Mouse (Mus musculus): ENCODE measurements around the gene Epas1.

Gene Epas1

DNA sequence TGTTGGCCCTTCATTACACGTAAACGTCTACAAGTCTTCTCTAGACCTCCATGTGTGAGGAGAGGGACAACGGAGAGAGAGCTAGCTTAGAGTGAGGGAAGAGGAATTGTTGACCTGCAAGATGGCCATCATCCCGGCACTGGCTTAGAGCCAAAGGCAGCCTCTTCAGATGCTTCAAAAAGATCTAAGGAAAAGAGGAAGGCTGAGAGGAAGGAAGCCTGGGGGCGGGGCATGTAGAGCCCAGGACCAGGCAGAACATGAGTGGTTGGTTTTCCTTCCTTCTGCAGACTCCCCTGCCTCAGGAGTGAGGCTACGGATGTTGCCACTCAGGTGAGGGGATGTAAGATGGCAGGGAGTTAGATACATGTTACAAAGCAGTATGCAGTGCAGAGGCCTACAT, 34.8 kb downstream of the Epas1 start:
- DNase-seq (ENCODE audit: low read depth) = no peak

DNA sequence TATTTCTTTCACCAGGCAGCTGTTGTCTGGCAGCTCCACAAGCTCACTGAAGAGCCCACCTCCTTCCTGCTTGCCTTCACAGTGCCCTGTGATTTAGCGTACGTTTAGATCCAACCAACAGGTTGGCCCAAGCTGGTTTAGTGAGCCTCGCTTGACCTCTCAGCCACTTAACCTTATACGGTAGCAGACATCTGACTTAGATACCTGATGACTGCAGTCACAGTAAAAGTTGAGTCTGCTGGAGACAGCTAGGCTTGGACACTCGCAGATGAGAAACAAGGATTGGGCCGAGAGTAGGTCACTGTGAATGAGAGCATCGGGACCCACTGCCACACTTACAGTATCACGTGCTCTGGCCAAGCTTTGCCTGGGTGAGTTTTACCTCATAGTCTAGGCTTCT, 38.4 kb downstream of the Epas1 start:
- no peak for DNase-seq (ENCODE audit: low read depth)

DNA sequence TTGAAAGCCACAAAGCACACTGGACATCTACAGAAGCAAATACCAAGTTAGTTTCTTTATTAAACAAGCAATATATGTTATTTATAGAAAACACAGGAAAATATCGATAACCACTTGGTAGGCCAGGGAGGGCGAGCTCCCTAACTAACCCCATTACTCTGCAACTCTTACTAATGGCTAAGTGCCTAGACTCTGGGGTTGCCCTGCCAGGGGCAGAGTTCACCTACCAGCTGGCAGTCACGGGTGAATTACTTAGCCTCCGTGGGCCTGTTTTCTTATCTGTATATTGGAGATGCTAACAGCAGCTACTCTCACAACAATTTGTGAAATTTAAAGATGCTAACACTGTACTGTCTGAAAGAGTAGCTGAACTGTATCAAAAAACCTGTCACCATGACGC, 42.3 kb downstream of the Epas1 start:
- no peak for DNase-seq (ENCODE audit: low read depth)

DNA sequence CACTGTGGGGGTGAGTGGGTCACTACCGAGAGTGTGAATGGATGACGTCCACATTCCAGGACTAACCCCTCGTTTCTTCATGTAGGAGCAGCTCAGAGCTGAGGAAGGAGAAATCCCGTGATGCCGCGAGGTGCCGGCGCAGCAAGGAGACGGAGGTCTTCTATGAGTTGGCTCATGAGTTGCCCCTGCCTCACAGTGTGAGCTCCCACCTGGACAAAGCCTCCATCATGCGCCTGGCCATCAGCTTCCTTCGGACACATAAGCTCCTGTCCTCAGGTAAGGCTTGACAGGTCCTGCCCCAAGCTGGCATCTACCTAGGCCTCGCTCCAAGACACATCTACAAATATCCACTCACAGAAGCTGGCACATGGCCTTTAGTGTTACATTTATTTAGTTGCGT, 43.5 kb downstream of the Epas1 start:
- DNase-seq (ENCODE audit: low read depth) = no peak

DNA sequence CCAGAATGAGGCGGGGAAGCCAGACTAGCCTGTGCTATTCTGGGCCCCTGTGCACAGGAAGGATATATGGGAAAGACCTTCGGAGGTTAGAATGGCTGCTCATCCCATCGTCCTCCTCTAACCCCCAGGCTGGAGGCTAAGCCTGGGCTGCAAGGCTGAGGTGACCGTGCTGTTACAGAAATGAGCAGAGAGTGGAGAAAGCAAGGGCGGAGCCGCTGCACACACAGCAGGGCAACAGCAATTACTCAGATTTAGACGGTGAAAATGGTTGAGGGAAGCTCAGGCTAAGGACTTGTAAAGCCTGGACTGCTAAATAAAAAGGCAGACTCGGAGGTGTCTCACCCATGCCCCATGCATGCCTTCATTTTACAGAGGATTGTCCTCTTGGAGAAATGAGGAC, 45.0 kb downstream of the Epas1 start:
- no peak for DNase-seq (ENCODE audit: low read depth)

DNA sequence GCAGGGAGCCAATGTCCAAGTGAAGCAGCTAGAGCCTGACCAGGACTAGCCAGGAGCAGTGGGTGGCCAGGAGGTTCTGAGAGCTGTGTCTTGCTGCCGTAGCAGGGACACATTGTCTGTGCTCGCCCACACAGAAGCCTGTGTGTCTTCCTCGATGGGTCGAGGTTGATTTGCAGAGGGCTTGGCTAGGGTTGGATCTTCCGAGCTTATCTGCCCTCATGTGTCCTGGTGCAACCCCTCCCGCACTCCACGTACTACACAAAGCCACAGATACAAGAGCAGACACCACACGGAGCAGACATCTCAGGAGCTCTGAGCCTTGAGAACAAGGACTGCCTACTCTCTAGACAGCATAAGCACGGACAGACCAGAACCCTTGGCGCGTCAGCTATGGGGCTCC, 45.5 kb downstream of the Epas1 start:
- DNase-seq (ENCODE audit: low read depth) = no peak

DNA sequence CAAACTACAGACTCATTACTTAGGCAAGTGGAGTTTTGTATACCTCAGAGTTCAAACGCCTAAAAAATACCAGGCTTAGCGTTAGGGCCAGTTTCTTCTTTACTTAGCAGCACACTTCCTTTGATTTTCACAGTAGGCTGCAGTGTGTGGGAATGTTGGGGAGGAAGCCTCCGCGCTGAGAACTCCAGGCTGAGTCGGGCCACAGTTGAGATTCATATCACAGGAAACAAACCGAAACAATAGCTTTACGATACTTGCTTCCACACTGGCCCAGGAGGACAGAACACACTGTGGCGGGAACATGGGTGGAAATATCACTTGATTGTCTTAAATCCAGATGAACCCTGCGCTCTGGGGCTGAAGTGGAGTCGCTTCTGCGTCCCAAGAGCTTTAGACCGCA, 47.0 kb downstream of the Epas1 start:
- no peak for DNase-seq (ENCODE audit: low read depth)

DNA sequence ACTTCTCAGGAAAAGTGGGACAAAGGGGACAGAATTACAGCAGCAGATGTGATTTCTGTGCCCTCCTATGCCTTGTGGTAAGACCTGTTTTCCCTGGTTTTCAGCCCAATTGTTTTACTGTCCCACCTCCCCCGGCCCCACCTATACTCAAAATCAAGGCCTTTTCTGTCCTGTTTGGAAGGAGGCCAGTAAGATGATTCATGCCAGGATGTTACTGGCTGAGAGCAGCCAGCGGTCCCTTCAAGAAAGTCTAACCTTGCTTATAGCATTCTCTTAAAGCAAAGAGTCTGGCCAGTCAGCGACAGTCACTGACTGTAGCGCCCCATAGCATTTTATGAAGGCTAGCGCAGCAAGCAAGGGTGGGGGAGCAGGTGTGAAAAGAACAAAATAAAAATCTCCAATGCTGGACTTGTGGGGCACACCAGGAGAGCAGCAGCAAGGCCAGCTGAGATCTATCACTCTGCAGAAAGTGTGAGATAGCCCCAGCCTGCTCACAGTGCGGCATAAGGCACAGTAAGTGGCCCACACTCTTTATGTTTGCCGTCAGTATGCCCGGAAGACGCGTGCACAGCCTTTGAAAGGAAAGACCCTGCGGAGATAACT, 47.8 kb downstream of the Epas1 start:
- DNase-seq (ENCODE audit: low read depth) = peak; percentile 18

DNA sequence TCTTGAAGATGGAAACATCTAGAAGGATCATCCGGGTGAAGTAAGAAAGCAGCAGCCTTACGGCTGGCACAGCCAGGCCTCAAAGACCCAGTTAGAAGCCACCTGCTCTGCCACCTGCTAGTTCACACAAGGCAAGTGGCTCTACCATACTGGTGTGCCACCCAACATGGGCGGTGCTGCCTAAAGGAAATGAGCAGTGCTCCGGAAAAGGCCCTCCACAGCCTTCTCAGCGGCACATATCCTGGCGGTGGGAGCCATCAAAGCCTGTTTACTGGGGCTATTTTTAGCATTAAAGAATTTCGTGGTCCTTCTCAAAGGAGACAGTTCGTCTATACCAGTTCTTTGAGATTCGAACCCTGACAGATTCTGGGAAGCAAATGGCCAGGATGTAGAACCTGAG, 48.4 kb downstream of the Epas1 start:
- no peak for DNase-seq (ENCODE audit: low read depth)

DNA sequence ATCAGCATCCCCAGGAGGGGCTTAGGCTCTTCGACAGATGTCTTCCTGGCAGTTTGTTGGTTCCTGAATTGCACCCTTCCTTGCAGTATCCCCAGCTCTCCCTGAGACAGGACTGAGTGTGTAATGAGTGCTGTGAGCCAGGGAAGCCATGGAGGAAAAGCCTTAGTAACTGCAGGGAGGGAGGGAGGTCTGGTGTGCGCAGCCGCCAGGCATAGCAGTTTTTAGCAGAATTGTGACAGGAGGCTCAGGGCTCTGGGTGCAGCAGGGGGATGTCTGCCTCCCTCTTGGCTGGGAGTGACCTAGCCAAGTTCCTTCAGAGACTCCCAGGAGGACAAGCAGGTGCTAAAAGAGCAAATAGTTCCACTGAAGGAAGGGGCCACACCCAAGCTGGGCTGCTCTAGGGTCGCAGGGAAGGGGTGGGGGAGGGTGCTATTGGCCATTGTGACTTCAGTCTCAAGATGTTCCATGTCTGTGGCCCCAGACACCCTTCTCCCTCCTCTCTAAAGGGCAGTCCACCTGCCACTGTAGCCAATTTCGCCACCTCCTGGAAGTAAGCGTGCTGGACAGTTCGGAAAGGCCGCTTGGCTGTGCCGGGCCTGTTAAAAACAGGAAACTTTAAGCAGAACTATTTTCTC, 49.0 kb downstream of the Epas1 start:
- no peak for DNase-seq (ENCODE audit: low read depth)

DNA sequence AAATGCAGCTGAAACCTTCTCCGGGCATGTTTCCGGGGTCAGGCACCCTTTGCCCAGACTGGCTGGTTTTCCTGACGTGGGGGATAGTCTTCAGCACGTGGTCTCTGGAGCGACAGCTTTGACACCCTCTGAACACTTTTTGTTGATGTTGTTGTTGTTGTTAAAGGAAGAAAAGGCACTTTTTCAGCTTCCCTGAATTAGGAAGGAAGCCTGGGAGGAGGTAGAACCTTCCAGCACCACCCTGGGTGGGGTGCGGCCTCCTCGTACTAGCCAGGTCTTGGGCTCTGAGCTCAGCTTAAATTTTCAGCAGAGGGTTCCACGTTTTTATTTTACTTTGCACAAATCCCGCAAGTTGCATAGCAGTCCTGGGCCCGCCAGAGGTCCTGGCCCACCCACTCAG, 49.6 kb downstream of the Epas1 start:
- no peak for DNase-seq (ENCODE audit: low read depth)

DNA sequence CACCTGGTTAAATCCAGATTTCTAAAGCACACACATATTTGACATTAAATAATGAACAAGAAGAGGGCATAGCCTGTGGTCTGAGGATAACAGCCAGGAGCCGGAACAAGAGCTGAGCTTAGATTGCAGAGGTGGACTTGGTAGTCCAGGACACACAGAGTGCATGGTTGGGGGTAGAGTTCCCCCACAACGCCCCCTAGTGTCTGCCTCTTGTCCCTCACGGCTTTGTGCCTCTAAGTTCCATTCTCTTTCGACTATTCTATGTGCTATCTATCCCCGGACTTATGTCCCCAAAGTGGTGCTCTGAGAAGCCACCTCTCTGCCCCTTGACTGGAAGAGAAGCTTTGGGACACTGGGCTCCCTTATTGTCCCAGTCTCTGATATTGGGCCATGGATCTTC, 50.2 kb downstream of the Epas1 start:
- no peak for DNase-seq (ENCODE audit: low read depth)

DNA sequence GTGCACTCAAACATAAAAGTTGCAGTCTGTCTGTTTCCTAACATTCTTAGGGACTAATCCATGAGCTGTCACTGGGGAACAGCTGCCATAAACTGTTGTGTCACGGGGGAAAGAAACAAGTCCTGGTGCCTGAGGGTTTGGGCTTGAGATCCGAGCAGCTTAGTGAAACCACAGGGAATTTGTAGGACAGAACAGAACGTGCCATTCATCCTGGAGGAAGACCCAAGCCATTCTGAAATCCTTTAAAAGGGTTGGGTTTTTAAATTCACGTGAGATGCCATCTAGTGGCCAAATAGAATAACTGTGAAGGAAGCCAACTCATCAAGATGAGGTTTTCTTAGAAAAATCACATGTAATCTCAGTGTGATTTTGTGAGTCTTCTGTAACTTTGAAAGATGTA, 58.5 kb downstream of the Epas1 start:
- peak; percentile 70 for DNase-seq (ENCODE audit: low read depth)

DNA sequence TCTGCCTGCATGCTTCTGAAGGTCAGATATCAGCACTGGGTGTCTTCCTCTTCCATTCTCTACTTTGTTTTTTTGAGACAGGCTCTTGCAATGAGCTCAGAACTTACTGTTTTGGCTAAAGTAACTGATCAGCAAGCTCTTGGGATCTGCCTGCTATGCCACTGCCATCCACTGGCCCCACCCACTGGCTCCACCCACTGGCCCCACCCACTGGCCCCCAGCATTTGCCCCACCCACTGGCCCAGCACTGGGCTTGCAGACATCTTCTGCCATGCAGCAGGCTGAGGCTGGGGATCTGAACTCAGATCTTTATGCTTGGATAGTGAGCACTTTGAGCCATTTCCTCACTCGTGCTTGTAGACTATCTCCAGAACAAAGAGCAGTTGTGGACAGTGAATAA, 60.8 kb downstream of the Epas1 start:
- DNase-seq (ENCODE audit: low read depth) = peak; percentile 14

DNA sequence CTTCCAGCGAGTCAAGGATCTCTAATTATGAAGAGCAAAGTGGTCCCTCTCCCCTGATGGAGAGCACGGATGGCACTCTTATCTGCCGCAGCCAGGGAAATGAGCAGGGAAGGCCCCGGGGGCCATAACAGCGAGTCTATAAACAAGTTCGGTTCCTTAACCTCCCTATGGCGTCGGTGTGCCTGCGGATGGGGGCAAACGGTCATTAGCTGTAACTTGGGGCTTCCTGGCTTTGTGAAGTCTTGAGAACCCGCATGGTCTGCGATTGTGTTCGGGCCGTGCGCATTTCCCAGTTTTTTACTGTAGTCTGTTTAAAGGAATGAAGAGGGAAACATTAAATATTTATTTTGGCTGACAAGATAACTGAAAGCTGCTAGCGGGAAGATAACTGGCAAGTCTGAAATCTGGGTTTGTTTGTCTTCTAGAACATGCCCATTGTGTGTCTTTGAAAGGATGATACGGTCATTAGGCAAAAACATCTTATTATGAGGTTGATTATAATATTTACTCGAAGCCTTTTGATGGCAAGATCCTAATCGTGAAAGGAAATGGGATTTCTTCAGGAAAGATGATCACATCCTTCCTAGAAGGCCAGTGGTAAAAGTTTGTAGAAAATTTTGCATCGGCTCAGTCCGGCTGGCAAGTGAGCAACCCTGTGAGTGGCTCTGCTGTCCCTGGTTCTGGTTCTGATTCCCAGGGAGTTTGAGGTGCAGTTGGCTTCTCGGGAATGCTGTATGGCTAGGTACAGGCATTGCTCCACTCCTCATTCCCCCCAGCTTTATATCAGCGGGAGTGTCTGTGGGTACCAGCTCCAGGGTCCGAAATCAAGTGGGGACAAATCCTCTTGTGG, 61.7 kb downstream of the Epas1 start:
- no peak for DNase-seq (ENCODE audit: low read depth)

DNA sequence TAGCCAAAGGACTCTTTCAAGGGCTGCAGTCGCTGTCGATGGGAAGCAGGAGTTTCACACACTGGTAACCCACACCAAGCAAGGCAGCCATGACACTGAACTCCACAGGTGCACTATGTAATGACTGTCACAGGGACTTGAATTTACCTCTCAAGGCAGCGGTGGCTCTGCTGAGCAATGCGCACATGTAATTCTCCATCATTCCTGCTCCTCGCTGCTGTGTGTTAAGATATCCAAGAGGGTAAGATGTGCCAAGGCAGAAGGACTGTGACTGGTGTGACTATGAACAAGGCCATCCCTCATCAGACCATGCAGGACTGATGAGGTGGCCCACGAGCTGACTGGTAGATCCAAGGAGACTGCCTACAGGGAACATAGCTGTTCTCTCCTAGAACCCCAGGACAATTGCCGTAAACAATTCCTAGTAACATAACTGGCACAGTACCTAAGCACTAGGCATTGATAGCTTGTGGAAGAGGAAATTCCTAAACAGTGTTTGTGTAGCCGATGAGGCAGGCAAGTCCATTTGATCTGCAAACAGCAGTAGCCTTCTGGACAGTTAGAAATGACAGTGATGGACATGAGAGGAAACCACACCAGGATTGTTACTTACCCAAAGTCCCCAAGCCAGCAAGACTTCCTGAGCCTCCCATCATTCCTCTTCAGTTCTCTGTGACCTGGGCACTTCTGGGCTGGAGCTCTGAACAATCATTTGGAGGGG, 68.7 kb downstream of the Epas1 start:
- DNase-seq (ENCODE audit: low read depth) = no peak

DNA sequence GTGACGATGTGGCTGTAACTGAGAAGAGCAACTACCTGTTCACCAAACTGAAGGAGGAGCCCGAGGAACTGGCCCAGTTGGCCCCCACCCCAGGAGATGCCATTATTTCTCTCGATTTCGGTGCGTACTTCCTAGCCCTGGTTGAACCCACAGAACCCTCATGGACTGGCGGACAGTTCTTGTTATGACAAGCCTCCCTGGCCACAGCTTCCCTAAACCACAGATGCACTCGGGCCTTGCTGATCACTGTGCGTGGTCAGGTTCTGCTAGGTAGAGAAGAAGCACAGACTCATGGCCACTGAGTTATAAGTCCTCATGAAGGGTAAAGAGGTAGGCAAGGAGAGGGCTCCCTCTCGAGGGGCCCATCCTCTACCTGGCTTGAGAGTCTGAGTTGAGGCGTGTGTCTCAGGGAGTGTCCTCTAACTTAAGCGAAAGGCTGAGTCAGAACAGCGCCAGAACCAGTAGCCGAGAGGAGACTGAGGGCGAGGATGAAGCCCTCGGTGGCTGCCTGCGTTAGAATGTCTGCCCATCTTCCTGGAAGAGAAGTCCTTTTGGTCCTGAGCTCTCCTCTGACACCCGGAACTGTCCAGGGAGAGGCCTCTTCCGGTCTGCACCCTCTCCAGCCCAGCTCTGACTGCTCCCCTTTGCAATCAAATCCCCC, 71.1 kb downstream of the Epas1 start:
- DNase-seq (ENCODE audit: low read depth) = no peak

DNA sequence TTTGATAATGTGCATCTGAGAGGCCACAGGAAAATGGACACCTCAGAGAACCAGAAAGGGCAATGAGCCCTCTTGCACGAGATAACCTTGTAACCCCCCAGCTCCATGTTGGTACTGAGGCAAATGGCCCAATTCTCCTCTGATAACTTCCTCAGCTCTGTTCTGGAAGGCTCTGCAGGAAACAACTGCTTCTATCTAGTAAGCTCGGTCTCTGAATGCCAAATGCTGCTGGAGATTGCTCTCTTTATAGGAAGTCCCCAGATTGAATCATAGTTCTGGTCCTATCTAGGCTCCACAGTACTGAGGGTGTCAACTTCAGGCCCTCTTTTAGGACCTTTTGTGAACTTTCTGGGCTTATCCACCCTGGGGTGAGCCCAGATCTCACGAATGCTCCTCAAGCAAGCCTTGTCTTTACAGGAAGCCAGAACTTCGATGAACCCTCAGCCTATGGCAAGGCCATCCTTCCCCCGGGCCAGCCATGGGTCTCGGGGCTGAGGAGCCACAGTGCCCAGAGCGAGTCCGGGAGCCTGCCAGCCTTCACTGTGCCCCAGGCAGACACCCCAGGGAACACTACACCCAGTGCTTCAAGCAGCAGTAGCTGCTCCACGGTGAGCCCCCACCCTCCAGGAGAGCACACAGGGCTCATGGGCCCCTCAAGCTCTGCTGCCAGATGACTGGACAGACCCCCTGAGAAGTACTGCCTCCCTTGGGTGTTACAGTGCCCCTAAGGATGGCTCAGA, 71.8 kb downstream of the Epas1 start:
- DNase-seq (ENCODE audit: low read depth) = no peak

DNA sequence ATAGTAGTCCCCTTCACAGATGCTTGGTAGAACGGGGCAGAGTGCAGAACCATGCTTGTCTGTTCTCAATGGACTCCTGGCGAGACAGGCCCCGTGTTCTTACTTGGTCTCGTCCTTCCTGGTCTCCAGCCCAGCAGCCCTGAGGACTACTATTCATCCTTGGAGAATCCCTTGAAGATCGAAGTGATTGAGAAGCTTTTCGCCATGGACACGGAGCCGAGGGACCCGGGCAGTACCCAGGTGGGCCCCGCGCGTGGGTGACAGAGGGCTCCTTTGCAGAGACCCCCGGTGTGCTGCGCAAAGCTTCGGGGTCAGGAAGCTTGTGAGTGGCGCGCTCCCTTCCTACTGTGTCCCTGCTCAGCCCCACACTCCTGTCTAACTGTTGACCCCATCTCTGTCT, 72.9 kb downstream of the Epas1 start:
- no peak for DNase-seq (ENCODE audit: low read depth)

DNA sequence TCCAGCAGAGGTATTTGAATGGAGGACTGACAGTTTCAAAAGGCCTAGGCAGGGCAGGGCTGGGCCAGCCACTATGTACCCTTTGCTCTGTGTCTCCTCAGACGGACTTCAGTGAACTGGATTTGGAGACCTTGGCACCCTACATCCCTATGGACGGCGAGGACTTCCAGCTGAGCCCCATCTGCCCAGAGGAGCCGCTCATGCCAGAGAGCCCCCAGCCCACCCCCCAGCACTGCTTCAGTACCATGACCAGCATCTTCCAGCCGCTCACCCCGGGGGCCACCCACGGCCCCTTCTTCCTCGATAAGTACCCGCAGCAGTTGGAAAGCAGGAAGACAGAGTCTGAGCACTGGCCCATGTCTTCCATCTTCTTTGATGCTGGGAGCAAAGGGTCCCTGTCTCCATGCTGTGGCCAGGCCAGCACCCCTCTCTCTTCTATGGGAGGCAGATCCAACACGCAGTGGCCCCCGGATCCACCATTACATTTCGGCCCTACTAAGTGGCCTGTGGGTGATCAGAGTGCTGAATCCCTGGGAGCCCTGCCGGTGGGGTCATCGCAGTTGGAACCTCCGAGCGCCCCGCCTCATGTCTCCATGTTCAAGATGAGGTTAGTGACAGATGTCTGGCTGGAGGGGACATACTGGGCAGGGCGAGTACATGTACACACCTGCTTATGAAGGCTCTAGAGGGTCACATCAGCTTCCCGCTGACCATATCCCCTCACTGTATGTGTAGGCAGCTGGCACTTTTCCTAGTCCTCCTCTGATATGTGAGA, 74.1 kb downstream of the Epas1 start:
- no peak for DNase-seq (ENCODE audit: low read depth)

DNA sequence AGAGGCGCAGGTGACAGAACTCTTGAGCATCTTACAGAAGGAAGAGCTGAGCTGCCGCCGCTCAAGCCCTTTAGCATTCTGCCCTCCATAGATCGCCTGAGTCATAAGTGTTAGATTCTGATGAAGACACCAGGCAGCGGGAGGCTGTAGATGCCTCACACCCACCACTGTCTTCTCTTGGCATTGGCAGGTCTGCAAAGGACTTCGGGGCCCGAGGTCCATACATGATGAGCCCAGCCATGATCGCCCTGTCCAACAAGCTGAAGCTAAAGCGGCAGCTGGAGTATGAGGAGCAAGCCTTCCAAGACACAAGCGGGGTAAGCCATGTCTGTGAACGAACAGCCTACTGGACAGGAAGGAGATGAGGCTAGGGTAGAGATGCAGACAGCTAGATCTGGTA, 75.0 kb downstream of the Epas1 start:
- no peak for DNase-seq (ENCODE audit: low read depth)

Measured in NIH3T3 (cell line).